ENCODE assay signal across 20 mouse cellular contexts in genomic region chr4:46590810-46591209, GRCm38 (mm10). TPM values are rescaled to one million over a fixed set of nuclear protein-coding genes. Genes with fewer than 3 reads are reported as not detected.
A peak's percentile ranks its signal among the peaks of the same experiment; 100 is the strongest.
DNase-seq lines count a peak whose midpoint lies in the region; ATAC-seq and TF ChIP-seq lines count a peak whose summit lies in the region.
"Had no signal": no experiment of that assay in that cellular context is flagged by ENCODE, and none has a peak within 500 bp of the region (broad histone marks: within the 10 kb centered on the region; RNA-seq: fewer than 3 reads in every experiment).

No protein-coding gene starts in this region.

- peaks cover 0 to 42% of the 10 kb centered on the region in 2 experiments; a peak in 2 of 4 replicates for H3K36me3 ChIP-seq in MEL (ENCODE audit: control insufficient read depth in 1 of 2, insufficient read depth in 2 of 2, low read length in 2 of 2)
- no peaks in the 10 kb centered on the region for H3K36me3 ChIP-seq in intestine, embryonic 16.5 days (ENCODE audit: control insufficient read depth, insufficient read depth, low read length)
- peaks cover 33% of the 10 kb centered on the region for H3K36me3 ChIP-seq in small intestine, adult 2 months (ENCODE audit: control insufficient read depth, insufficient read depth, low read length)
- H3K36me3 ChIP-seq: embryonic facial prominence, embryonic 13.5 days; heart, embryonic 12.5 days; midbrain, embryonic 10.5 days had no signal

- no peak for TF ChIP-seq POLR2A in MEL (IDR thresholded peaks at IDR 0.05; ENCODE audit: control insufficient read depth in 1 of 2, insufficient read depth in 1 of 2, low read depth in 1 of 2, low read length in 2 of 2, poor library complexity in 1 of 2)
- no peak for TF ChIP-seq POLR2A in small intestine, adult 2 months (IDR thresholded peaks at IDR 0.05; ENCODE audit: low read depth, low read length)

- no peak for ATAC-seq in intestine, embryonic 16.5 days
- ATAC-seq: forebrain, embryonic 16.5 days had no signal

- H3K27me3 ChIP-seq in MEL (ENCODE audit: control insufficient read depth in 1 of 2, insufficient read depth in 2 of 2, low read length in 2 of 2): no peaks in the 10 kb centered on the region
- H3K27me3 ChIP-seq in intestine, embryonic 16.5 days (replicated peaks; ENCODE audit: control insufficient read depth, insufficient read depth, low read length): no peaks in the 10 kb centered on the region
- no peaks in the 10 kb centered on the region for H3K27me3 ChIP-seq in small intestine, adult 2 months (ENCODE audit: control insufficient read depth, insufficient read depth, low read length)
- H3K27me3 ChIP-seq: embryonic facial prominence, embryonic 13.5 days had no signal

- peak; percentile 58 to 66; a peak in 3 of 4 replicates for TF ChIP-seq EP300 in MEL (IDR thresholded peaks at IDR 0.05; ENCODE audit: low read depth in 1 of 2, low read length in 2 of 2)

- H3K4me1 ChIP-seq in MEL (ENCODE audit: control insufficient read depth in 1 of 2, insufficient read depth in 2 of 2, low read length in 2 of 2): peaks cover 13 to 53% of the 10 kb centered on the region in 2 experiments
- H3K4me1 ChIP-seq in intestine, embryonic 16.5 days (ENCODE audit: control insufficient read depth, insufficient read depth, low read length): peaks cover 27% of the 10 kb centered on the region
- peaks cover 53% of the 10 kb centered on the region for H3K4me1 ChIP-seq in small intestine, adult 2 months (ENCODE audit: control insufficient read depth, insufficient read depth, insufficient read length, low read length)

- H3K27ac ChIP-seq in MEL (ENCODE audit: control insufficient read depth, low read depth, low read length): peak overlapping the region; percentile 43
- H3K27ac ChIP-seq in intestine, embryonic 16.5 days (ENCODE audit: low read length): no peak overlapping the region
- peak overlapping the region; percentile 2; the same call in 1 of the 2 replicates for H3K27ac ChIP-seq in small intestine, adult 2 months (ENCODE audit: insufficient read depth, low read depth, low read length)
- H3K27ac ChIP-seq: embryonic facial prominence, embryonic 13.5 days; hindbrain, embryonic 14.5 days; kidney, postnatal 0 days; layer of hippocampus, adult 2 months; midbrain, embryonic 10.5 days had no signal

- H3K9ac ChIP-seq in MEL (ENCODE audit: control insufficient read depth, low read depth, low read length, poor library complexity, severe bottlenecking): no peak overlapping the region
- H3K9ac ChIP-seq in intestine, embryonic 16.5 days (ENCODE audit: low read depth, low read length): 0 out of 2 replicates have a peak overlapping the region, but pooled peaks have one; percentile 11
- H3K9ac ChIP-seq: embryonic facial prominence, embryonic 13.5 days; heart, embryonic 12.5 days; hindbrain, embryonic 14.5 days had no signal

- H3K4me3 ChIP-seq in MEL (ENCODE audit: control insufficient read depth in 1 of 2, insufficient read depth in 1 of 2, low read depth in 2 of 2, low read length in 2 of 2): no peak overlapping the region
- no peak overlapping the region for H3K4me3 ChIP-seq in intestine, embryonic 16.5 days (ENCODE audit: low read length)
- no peak overlapping the region for H3K4me3 ChIP-seq in small intestine, adult 2 months (ENCODE audit: low read depth, low read length)
- H3K4me3 ChIP-seq: embryonic facial prominence, embryonic 13.5 days; heart, embryonic 12.5 days; layer of hippocampus, adult 2 months; midbrain, embryonic 10.5 days had no signal

- peak; percentile 63 for DNase-seq in heart, adult 11 months
- no peak for DNase-seq in heart, adult 18-20 months
- peak; percentile 64 for DNase-seq in MEL (ENCODE audit: low read depth, low spot score)
- no peak for DNase-seq in layer of hippocampus, postnatal 14 days (ENCODE audit: low spot score in 2 of 2)
- DNase-seq in cerebellum, adult 18-20 months: no peak
- DNase-seq: adrenal gland, postnatal 25 days; B cell, adult 2 months; heart, postnatal 14 days; kidney, adult 11 months; lung, adult 2 months; thymus, adult 2 months had no signal

- H3K9me3 ChIP-seq in MEL (replicated peaks; ENCODE audit: insufficient read depth, low read length): no peaks in the 10 kb centered on the region
- H3K9me3 ChIP-seq in intestine, embryonic 16.5 days (ENCODE audit: control insufficient read depth, low read length): no peaks in the 10 kb centered on the region
- H3K9me3 ChIP-seq: embryonic facial prominence, embryonic 13.5 days; heart, embryonic 12.5 days; midbrain, embryonic 10.5 days had no signal

- no peaks in the 10 kb centered on the region for H3K79me2 ChIP-seq in MEL (ENCODE audit: control insufficient read depth, insufficient read depth, low read length, poor library complexity)

- 52% methylated on average over 4 of the region's 4 CpGs for WGBS in intestine, embryonic 16.5 days
- WGBS in small intestine, adult 2 months: 64% methylated on average over 4 of the region's 4 CpGs

- no peak for TF ChIP-seq CTCF in MEL (IDR thresholded peaks at IDR 0.05 in 2 of 3, conservative IDR thresholded peaks at IDR 0.05 in 1 of 3; ENCODE audit: control insufficient read depth in 1 of 3, insufficient read depth in 1 of 3, low read depth in 2 of 3, low read length in 3 of 3, poor library complexity in 1 of 3, severe bottlenecking in 1 of 3)
- no peak for TF ChIP-seq CTCF in small intestine, adult 2 months (IDR thresholded peaks at IDR 0.05; ENCODE audit: extremely low read depth, insufficient read length, insufficient replicate concordance, low read depth, low read length)

- TF ChIP-seq RAD21 in MEL (IDR thresholded peaks at IDR 0.05; ENCODE audit: low read depth, low read length): no peak

- H3K4me2 ChIP-seq in intestine, embryonic 16.5 days (ENCODE audit: low read depth, low read length): no peak overlapping the region
- H3K4me2 ChIP-seq: embryonic facial prominence, embryonic 13.5 days; heart, embryonic 12.5 days; hindbrain, embryonic 14.5 days had no signal

TF ChIP-seq in MEL, 35 proteins besides CTCF, POLR2A, EP300 and RAD21:
- TF ChIP-seq MAX (IDR thresholded peaks at IDR 0.05; ENCODE audit: low read length) (no peak), KAT2A (conservative IDR thresholded peaks at IDR 0.05; ENCODE audit: low read depth, low read length) (no peak), MAFK (IDR thresholded peaks at IDR 0.05; ENCODE audit: borderline replicate concordance, low read depth, low read length) (no peak), MEF2A (IDR thresholded peaks at IDR 0.05; ENCODE audit: extremely low read depth, insufficient replicate concordance, low read depth, low read length, poor library complexity, severe bottlenecking) (no peak), TAL1 (IDR thresholded peaks at IDR 0.05; ENCODE audit: low read length) (peak; percentile 56), TCF12 (IDR thresholded peaks at IDR 0.05; ENCODE audit: low read depth, low read length) (no peak), NELFE (IDR thresholded peaks at IDR 0.05; ENCODE audit: low read depth, low read length) (no peak), RCOR1 (IDR thresholded peaks at IDR 0.05; ENCODE audit: low read depth, low read length) (0 out of 2 replicates have a peak, but pooled peaks have one; percentile 30), TBP (IDR thresholded peaks at IDR 0.05; ENCODE audit: low read depth, low read length) (no peak), ELF1 (IDR thresholded peaks at IDR 0.05; ENCODE audit: low read depth, low read length) (0 out of 2 replicates have a peak, but pooled peaks have one; percentile 24), GATA1 (IDR thresholded peaks at IDR 0.05; ENCODE audit: low read depth, low read length) (0 out of 2 replicates have a peak, but pooled peaks have one; percentile 40), ZKSCAN1 (IDR thresholded peaks at IDR 0.05; ENCODE audit: low read depth, low read length) (no peak)

RNA-seq across cellular contexts. Expression of gene Coro2a, which starts 11.2 kb away (rescaled TPM):
- 1 to 10 TPM in 1 of 2 experiments, under 1 TPM in 1; 0.32 to 1.0 TPM for total RNA-seq in heart, adult 18-20 months (2021)
- total RNA-seq in MEL (2012; rRNA removed): 0.35 and 1.2 TPM in 2 replicates
- 1 to 10 TPM in 1 of 2 experiments, not detected in 1; 6.8 TPM for polyA plus RNA-seq in MEL (2012; ENCODE audit: insufficient read depth in 1 of 2, insufficient read length in 2 of 2, low read depth in 1 of 2, low replicate concordance in 2 of 2, missing spikeins in 1 of 2)
- 99.8 and 112 TPM in 2 replicates for polyA plus RNA-seq in intestine, embryonic 16.5 days (2015; fragmentation: Nextera tagmentation; extraction: Ambion mirVana)
- 104 and 312 TPM in 2 replicates for polyA plus RNA-seq in small intestine, adult 2 months (2012; rRNA removed)
- total RNA-seq in layer of hippocampus, postnatal 14 days (2021): 10 to 100 TPM; 27.9 to 30.5 TPM

RNA-seq across cellular contexts. Expression of gene Trim14, which starts 54.9 kb away (rescaled TPM):
- total RNA-seq in heart, adult 18-20 months (2021): 1 to 10 TPM; 1.8 to 3.0 TPM
- total RNA-seq in MEL (2012; rRNA removed): 0.82 and 1.1 TPM in 2 replicates
- polyA plus RNA-seq in MEL (2012; ENCODE audit: insufficient read depth in 1 of 2, insufficient read length in 2 of 2, low read depth in 1 of 2, low replicate concordance in 2 of 2, missing spikeins in 1 of 2): 1 to 10 TPM in 1 of 2 experiments, not detected in 1; 5.1 TPM
- 14.8 and 15.2 TPM in 2 replicates for polyA plus RNA-seq in intestine, embryonic 16.5 days (2015; fragmentation: Nextera tagmentation; extraction: Ambion mirVana)
- 24.9 and 58.2 TPM in 2 replicates for polyA plus RNA-seq in small intestine, adult 2 months (2012; rRNA removed)
- 1 to 10 TPM in 1 of 2 experiments, under 1 TPM in 1; 0.69 to 1.5 TPM for total RNA-seq in layer of hippocampus, postnatal 14 days (2021)

RNA-seq across cellular contexts. Expression of gene Tbc1d2, which starts 59.2 kb away (rescaled TPM):
- total RNA-seq in heart, adult 18-20 months (2021): under 1 TPM; 0.72 to 0.74 TPM
- total RNA-seq in MEL (2012; rRNA removed): 0.19 and 0.20 TPM in 2 replicates
- polyA plus RNA-seq in MEL (2012; ENCODE audit: insufficient read depth in 1 of 2, insufficient read length in 2 of 2, low read depth in 1 of 2, low replicate concordance in 2 of 2, missing spikeins in 1 of 2): under 1 TPM in 1 of 2 experiments, not detected in 1; 0.36 TPM
- 7.4 and 7.7 TPM in 2 replicates for polyA plus RNA-seq in intestine, embryonic 16.5 days (2015; fragmentation: Nextera tagmentation; extraction: Ambion mirVana)
- 3.7 and 6.8 TPM in 2 replicates for polyA plus RNA-seq in small intestine, adult 2 months (2012; rRNA removed)
- total RNA-seq in layer of hippocampus, postnatal 14 days (2021): 1 to 10 TPM; 2.8 to 4.1 TPM

Comparison
In these comparisons a context has a peak if more than half of its experiments do, and no peak if none do; other contexts are left out.
1. DNase-seq: peak in heart, adult 11 months (single experiment) and MEL (single experiment); none in heart, adult 18-20 months (0 of 2), layer of hippocampus, postnatal 14 days (0 of 2) and cerebellum, adult 18-20 months (0 of 2).
2. RNA of gene Coro2a, which starts 11.2 kb away (total RNA-seq): 27.9 to 30.5 TPM in layer of hippocampus, postnatal 14 days; 0.32 to 1.0 TPM in heart, adult 18-20 months and 0.35 to 1.2 TPM in MEL; every median in the first group is over 10 times any median in the second.